Mouse (Mus musculus): ENCODE measurements around the gene Hinfp. TPM values are rescaled to one million over a fixed set of nuclear protein-coding genes. Genes with fewer than 3 reads are reported as not detected.

Gene Hinfp
- total and polyA plus RNA-seq, 2 experiments = 7.6 to 16.9 TPM

DNA sequence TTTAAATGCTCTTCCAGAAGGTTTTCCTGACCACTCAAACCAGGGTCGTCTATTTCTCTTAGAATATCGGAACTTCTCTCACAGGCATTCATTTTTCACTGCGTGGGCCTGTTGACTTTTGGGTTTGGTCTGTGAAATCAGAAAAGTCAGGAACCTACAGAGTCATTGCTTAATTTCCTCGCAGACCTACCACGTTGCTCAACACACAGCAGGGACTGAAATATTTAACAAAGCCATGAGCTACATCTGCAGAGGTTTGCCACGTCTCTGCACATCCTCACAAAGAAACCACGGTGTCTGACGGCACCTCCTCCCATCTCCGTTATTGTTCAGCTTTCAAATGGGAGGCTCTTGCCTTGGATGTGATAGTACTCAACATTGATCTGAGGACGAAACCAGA, 46.5 kb downstream of the Hinfp start:
- H3K27me3 ChIP-seq (ENCODE audit: control insufficient read depth, insufficient read depth, low read length) = no peaks in the 10 kb centered on the region
- DNase-seq (ENCODE audit: extremely low read depth, low read depth, low spot score) = no peak
- H3K4me1 ChIP-seq (ENCODE audit: control insufficient read depth, insufficient read depth, low read length) = no peaks in the 10 kb centered on the region
- no peak overlapping the region for H3K27ac ChIP-seq (replicated peaks; ENCODE audit: insufficient read depth, low read depth, low read length)
- H3K4me3 ChIP-seq (ENCODE audit: insufficient read depth, low read depth, low read length) = no peak overlapping the region
- TF ChIP-seq CTCF (IDR thresholded peaks at IDR 0.05; ENCODE audit: low read depth, low read length) = no peak
- TF ChIP-seq POLR2A (IDR thresholded peaks at IDR 0.05; ENCODE audit: extremely low read depth, insufficient read depth, low read length) = no peak
- H3K36me3 ChIP-seq (ENCODE audit: control insufficient read depth, insufficient read depth, low read length) = no peaks in the 10 kb centered on the region
- H3K9ac ChIP-seq (ENCODE audit: low read depth, low read length) = no peak overlapping the region
- H3K79me2 ChIP-seq (ENCODE audit: control insufficient read depth, insufficient read depth, low read length) = no peaks in the 10 kb centered on the region
- WGBS = 54% methylated on average over 10 of the region's 10 CpGs

- 91% methylated on average over 8 of the region's 8 CpGs for WGBS
- H3K27ac ChIP-seq (replicated peaks; ENCODE audit: insufficient read depth, low read depth, low read length) = no peak overlapping the region
Observed at GRCm38 (mm10) chr9:44256213-44256612, 49.3 kb downstream of the Hinfp start.

DNA sequence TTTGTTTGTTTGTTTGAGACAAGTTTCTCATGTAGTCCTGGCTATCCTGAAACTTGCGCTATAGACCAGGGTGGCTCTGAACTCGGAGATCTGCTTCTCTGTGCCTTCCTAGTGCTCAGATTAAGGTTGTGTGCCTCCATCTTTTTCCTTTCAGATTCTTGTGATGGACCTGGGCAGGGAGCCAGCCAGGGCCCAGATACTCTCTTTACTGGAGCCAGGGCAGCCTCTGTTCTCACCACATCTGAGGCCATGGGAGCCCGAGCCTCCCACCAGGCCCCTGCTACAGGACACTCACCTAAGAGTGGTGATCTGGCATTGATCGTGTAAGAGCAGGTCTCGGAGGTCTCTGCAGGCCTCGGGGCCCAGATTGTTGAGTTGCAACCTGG, 50.3 kb downstream of the Hinfp start:
- Histone ChIP-seq H3K27ac (replicated peaks; ENCODE audit: insufficient read depth, low read depth, low read length) (no peak overlapping the region), H3K9ac (ENCODE audit: low read depth, low read length) (no peak overlapping the region), H3K27me3 (ENCODE audit: control insufficient read depth, insufficient read depth, low read length) (no peaks in the 10 kb centered on the region), H3K36me3 (ENCODE audit: control insufficient read depth, insufficient read depth, low read length) (no peaks in the 10 kb centered on the region; the same call in 1 of the 2 replicates), H3K4me1 (ENCODE audit: control insufficient read depth, insufficient read depth, low read length) (no peaks in the 10 kb centered on the region), H3K79me2 (ENCODE audit: control insufficient read depth, insufficient read depth, low read length) (no peaks in the 10 kb centered on the region), H3K4me3 (ENCODE audit: insufficient read depth, low read depth, low read length) (no peak overlapping the region)
- DNase-seq (ENCODE audit: extremely low read depth, low read depth, low spot score) = no peak
- no peak for TF ChIP-seq POLR2A (IDR thresholded peaks at IDR 0.05; ENCODE audit: extremely low read depth, insufficient read depth, low read length)
- TF ChIP-seq CTCF (IDR thresholded peaks at IDR 0.05; ENCODE audit: low read depth, low read length) = no peak
- WGBS = 91% methylated on average over 6 of the region's 6 CpGs

More at GRCm38 (mm10) chr9:44256213-44256612, 49.3 kb downstream of the Hinfp start:
- H3K4me3 ChIP-seq (ENCODE audit: insufficient read depth, low read depth, low read length) = no peak overlapping the region
- DNase-seq (ENCODE audit: extremely low read depth, low read depth, low spot score) = no peak
- H3K27me3 ChIP-seq (ENCODE audit: control insufficient read depth, insufficient read depth, low read length) = no peaks in the 10 kb centered on the region
- H3K36me3 ChIP-seq (ENCODE audit: control insufficient read depth, insufficient read depth, low read length) = no peaks in the 10 kb centered on the region; the same call in 1 of the 2 replicates
- H3K79me2 ChIP-seq (ENCODE audit: control insufficient read depth, insufficient read depth, low read length) = no peaks in the 10 kb centered on the region
- H3K9ac ChIP-seq (ENCODE audit: low read depth, low read length) = no peak overlapping the region
- H3K4me1 ChIP-seq (ENCODE audit: control insufficient read depth, insufficient read depth, low read length) = no peaks in the 10 kb centered on the region
- no peak for TF ChIP-seq POLR2A (IDR thresholded peaks at IDR 0.05; ENCODE audit: extremely low read depth, insufficient read depth, low read length)
- TF ChIP-seq CTCF (IDR thresholded peaks at IDR 0.05; ENCODE audit: low read depth, low read length) = no peak

GRCm38 (mm10) chr9:44254508-44255135, 50.8 kb downstream of the Hinfp start:
- DNase-seq (ENCODE audit: extremely low read depth, low read depth, low spot score) = no peak

DNA sequence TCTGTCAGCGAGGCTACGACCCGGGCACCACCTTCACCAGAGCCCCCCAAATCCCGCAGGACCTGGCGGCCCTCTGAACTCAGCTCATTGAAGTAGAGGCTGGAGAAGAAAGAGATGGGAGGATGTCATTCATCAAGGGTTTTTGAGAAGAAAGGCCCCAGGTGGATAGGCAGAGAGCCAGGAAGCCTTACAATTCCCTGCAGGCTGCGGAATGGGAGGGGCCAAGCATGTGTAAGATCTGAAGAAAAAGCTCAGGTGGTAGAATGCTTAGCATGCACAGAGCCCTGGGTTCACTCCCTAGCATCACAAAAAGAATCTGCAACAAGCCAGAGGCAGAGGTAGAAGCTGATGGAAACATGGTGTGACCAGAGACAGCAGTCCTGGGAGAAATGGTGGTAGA, 52.0 kb downstream of the Hinfp start:
- 94% methylated on average over 6 of the region's 6 CpGs for WGBS
- Histone ChIP-seq H3K4me3 (ENCODE audit: insufficient read depth, low read depth, low read length) (no peak overlapping the region), H3K36me3 (ENCODE audit: control insufficient read depth, insufficient read depth, low read length) (no peaks in the 10 kb centered on the region; the same call in 1 of the 2 replicates), H3K27me3 (ENCODE audit: control insufficient read depth, insufficient read depth, low read length) (no peaks in the 10 kb centered on the region), H3K79me2 (ENCODE audit: control insufficient read depth, insufficient read depth, low read length) (no peaks in the 10 kb centered on the region), H3K27ac (replicated peaks; ENCODE audit: insufficient read depth, low read depth, low read length) (no peak overlapping the region), H3K4me1 (ENCODE audit: control insufficient read depth, insufficient read depth, low read length) (no peaks in the 10 kb centered on the region), H3K9ac (ENCODE audit: low read depth, low read length) (no peak overlapping the region)
- no peak for TF ChIP-seq POLR2A (IDR thresholded peaks at IDR 0.05; ENCODE audit: extremely low read depth, insufficient read depth, low read length)
- TF ChIP-seq CTCF (IDR thresholded peaks at IDR 0.05; ENCODE audit: low read depth, low read length) = no peak
- DNase-seq (ENCODE audit: extremely low read depth, low read depth, low spot score) = no peak

More at GRCm38 (mm10) chr9:44254508-44255135, 50.8 kb downstream of the Hinfp start:
- H3K27me3 ChIP-seq (ENCODE audit: control insufficient read depth, insufficient read depth, low read length) = no peaks in the 10 kb centered on the region
- TF ChIP-seq POLR2A (IDR thresholded peaks at IDR 0.05; ENCODE audit: extremely low read depth, insufficient read depth, low read length) (no peak), CTCF (IDR thresholded peaks at IDR 0.05; ENCODE audit: low read depth, low read length) (no peak)
- H3K4me3 ChIP-seq (ENCODE audit: insufficient read depth, low read depth, low read length) = no peak overlapping the region
- H3K4me1 ChIP-seq (ENCODE audit: control insufficient read depth, insufficient read depth, low read length) = no peaks in the 10 kb centered on the region
- 67% methylated on average over 5 of the region's 5 CpGs for WGBS
- H3K27ac ChIP-seq (replicated peaks; ENCODE audit: insufficient read depth, low read depth, low read length) = no peak overlapping the region
- no peaks in the 10 kb centered on the region for H3K79me2 ChIP-seq (ENCODE audit: control insufficient read depth, insufficient read depth, low read length)
- H3K9ac ChIP-seq (ENCODE audit: low read depth, low read length) = no peak overlapping the region
- H3K36me3 ChIP-seq (ENCODE audit: control insufficient read depth, insufficient read depth, low read length) = no peaks in the 10 kb centered on the region; the same call in 1 of the 2 replicates

GRCm38 (mm10) chr9:44251314-44251713, 54.2 kb downstream of the Hinfp start, which contains the start of gene Pdzd3:
Gene Pdzd3, minus strand, starts transcription at chr9:44251471.
- DNase-seq (ENCODE audit: extremely low read depth, low read depth, low spot score) = no peak
- Histone ChIP-seq H3K4me3 (ENCODE audit: insufficient read depth, low read depth, low read length) (no peak within 1 kb of the TSS), H3K27ac (replicated peaks; ENCODE audit: insufficient read depth, low read depth, low read length) (no peak within 1 kb of the TSS), H3K79me2 (ENCODE audit: control insufficient read depth, insufficient read depth, low read length) (no peaks in the 10 kb centered on the region), H3K36me3 (ENCODE audit: control insufficient read depth, insufficient read depth, low read length) (no peaks in the 10 kb centered on the region; the same call in 1 of the 2 replicates), H3K4me1 (ENCODE audit: control insufficient read depth, insufficient read depth, low read length) (no peaks in the 10 kb centered on the region), H3K9ac (ENCODE audit: low read depth, low read length) (no peak within 1 kb of the TSS), H3K27me3 (ENCODE audit: control insufficient read depth, insufficient read depth, low read length) (no peaks in the 10 kb centered on the region)
- 93% methylated on average over 10 of the region's 10 CpGs for WGBS
- no peak for TF ChIP-seq POLR2A (IDR thresholded peaks at IDR 0.05; ENCODE audit: extremely low read depth, insufficient read depth, low read length)
- no peak for TF ChIP-seq CTCF (IDR thresholded peaks at IDR 0.05; ENCODE audit: low read depth, low read length)
